Mouse (Mus musculus) MEL (cell line): ENCODE results near the gene Srebf2. TPM values are rescaled to one million over a fixed set of nuclear protein-coding genes. Genes with fewer than 3 reads are reported as not detected.

ENCODE experiments used
- DNase-seq: peaks from one replicate; pipeline ENCODE4 v3.0.0; 2011; ENCODE audit warnings: low read depth, low spot score
- H3K27ac ChIP-seq: 2 replicates; pipeline ENCODE4 v1.5.1; 2012; ENCODE audit warnings: low read depth, mild to moderate bottlenecking, control low read depth, low read length, moderate library complexity; ENCODE audit not compliant: control insufficient read depth
- H3K27me3 ChIP-seq, 2 experiments: fragments of 150-350 bp in 1 of 2; sonication (generic) in 1 of 2; 2 replicates each; pipeline ENCODE4 v1.6.1; 2012; ENCODE audit warnings: low read length in 2 of 2, mild to moderate bottlenecking in 2 of 2, improper control_type of control experiment in 1 of 2, moderate library complexity in 1 of 2; ENCODE audit not compliant: insufficient read depth in 2 of 2, control insufficient read depth in 1 of 2
- H3K36me3 ChIP-seq, 2 experiments: 2 replicates each; pipeline ENCODE4 v1.6.1; 2012 to 2014; ENCODE audit warnings: low read length in 2 of 2, improper control_type of control experiment in 1 of 2, inconsistent platforms in 1 of 2, mild to moderate bottlenecking in 1 of 2; ENCODE audit not compliant: insufficient read depth in 2 of 2, control insufficient read depth in 1 of 2
- H3K4me1 ChIP-seq, 2 experiments: fragments of 150-350 bp in 1 of 2; sonication (generic) in 1 of 2; 2 replicates each; pipeline ENCODE4 v1.6.1; 2012; ENCODE audit warnings: low read length in 2 of 2, improper control_type of control experiment in 1 of 2, mild to moderate bottlenecking in 1 of 2; ENCODE audit not compliant: insufficient read depth in 2 of 2, control insufficient read depth in 1 of 2
- H3K4me3 ChIP-seq, 2 experiments: fragments of 150-350 bp in 1 of 2; sonication (generic) in 1 of 2; 2 replicates each; pipeline ENCODE4 v1.5.1; 2012; ENCODE audit warnings: low read depth in 2 of 2, low read length in 2 of 2, mild to moderate bottlenecking in 2 of 2, moderate library complexity in 2 of 2, control low read depth in 1 of 2, improper control_type of control experiment in 1 of 2; ENCODE audit not compliant: control insufficient read depth in 1 of 2, insufficient read depth in 1 of 2
- H3K79me2 ChIP-seq: 2 replicates; pipeline ENCODE4 v1.6.1; 2012; ENCODE audit warnings: mild to moderate bottlenecking, low read length, moderate library complexity; ENCODE audit not compliant: control insufficient read depth, poor library complexity, insufficient read depth
- H3K9ac ChIP-seq: 2 replicates; pipeline ENCODE4 v1.6.1; 2012; ENCODE audit warnings: low read depth, mild to moderate bottlenecking, control low read depth, low read length, moderate library complexity; ENCODE audit not compliant: control insufficient read depth, poor library complexity, severe bottlenecking
- H3K9me3 ChIP-seq: fragments of 150-350 bp; sonication (generic); replicated peaks from 2 replicates; pipeline ENCODE4 v1.6.1; 2012; ENCODE audit warnings: mild to moderate bottlenecking, low read length, improper control_type of control experiment, moderate library complexity; ENCODE audit not compliant: insufficient read depth
- BHLHE40 ChIP-seq: IDR thresholded peaks from 2 replicates; pipeline ENCODE4 v1.6.1; 2012; ENCODE audit warnings: low read depth, mild to moderate bottlenecking, inconsistent platforms, low read length, improper control_type of control experiment, borderline replicate concordance
- CHD1 ChIP-seq: IDR thresholded peaks from 2 replicates; pipeline ENCODE4 v1.6.1; 2012; ENCODE audit warnings: low read depth, mild to moderate bottlenecking, inconsistent platforms, low read length, improper control_type of control experiment
- CHD2 ChIP-seq: IDR thresholded peaks from 2 replicates; pipeline ENCODE4 v1.6.1; 2011; ENCODE audit warnings: low read length, improper control_type of control experiment
- CTCF ChIP-seq, 3 experiments: IDR thresholded peaks in 2 of 3; conservative IDR thresholded peaks in 1 of 3; 2 replicates each; pipeline ENCODE4 v1.5.1; 2011 to 2012; ENCODE audit warnings: low read length in 3 of 3, low read depth in 2 of 3, mild to moderate bottlenecking in 2 of 3, improper control_type of control experiment in 1 of 3, inconsistent platforms in 1 of 3, mixed read lengths in 1 of 3, moderate library complexity in 1 of 3; ENCODE audit not compliant: control insufficient read depth in 1 of 3, insufficient read depth in 1 of 3, poor library complexity in 1 of 3, severe bottlenecking in 1 of 3
- E2F4 ChIP-seq: IDR thresholded peaks from 2 replicates; pipeline ENCODE4 v1.6.1; 2011; ENCODE audit warnings: low read depth, low read length, improper control_type of control experiment, borderline replicate concordance
- ELF1 ChIP-seq: IDR thresholded peaks from 2 replicates; pipeline ENCODE4 v1.6.1; 2014; ENCODE audit warnings: low read depth, mild to moderate bottlenecking, inconsistent platforms, low read length, improper control_type of control experiment, moderate library complexity
- EP300 ChIP-seq, 2 experiments: IDR thresholded peaks; 2 replicates each; pipeline ENCODE4 v1.6.1; 2011; ENCODE audit warnings: improper control_type of control experiment in 2 of 2, low read length in 2 of 2, low read depth in 1 of 2, mild to moderate bottlenecking in 1 of 2
- ETS1 ChIP-seq: IDR thresholded peaks from 2 replicates; pipeline ENCODE4 v1.6.1; 2012; ENCODE audit warnings: low read depth, mild to moderate bottlenecking, inconsistent platforms, low read length, improper control_type of control experiment, moderate library complexity
- GABPA ChIP-seq: IDR thresholded peaks from 2 replicates; pipeline ENCODE4 v1.6.1; 2012; ENCODE audit warnings: low read depth, mild to moderate bottlenecking, inconsistent platforms, low read length, improper control_type of control experiment, moderate library complexity
- GATA1 ChIP-seq: IDR thresholded peaks from 2 replicates; pipeline ENCODE4 v1.6.1; 2011; ENCODE audit warnings: low read depth, low read length, improper control_type of control experiment
- JUND ChIP-seq: IDR thresholded peaks from 2 replicates; pipeline ENCODE4 v1.6.1; 2011; ENCODE audit warnings: low read depth, mild to moderate bottlenecking, improper control_type of control experiment, low read length
- MAZ ChIP-seq: IDR thresholded peaks from 2 replicates; pipeline ENCODE4 v1.6.1; 2012; ENCODE audit warnings: low read depth, mild to moderate bottlenecking, inconsistent platforms, low read length, improper control_type of control experiment
- MEF2A ChIP-seq: IDR thresholded peaks from 2 replicates; pipeline ENCODE4 v1.6.1; 2014; ENCODE audit warnings: low read depth, mild to moderate bottlenecking, inconsistent platforms, low read length, improper control_type of control experiment; ENCODE audit not compliant: poor library complexity, insufficient replicate concordance, severe bottlenecking; ENCODE audit errors: extremely low read depth
- MXI1 ChIP-seq: IDR thresholded peaks from 2 replicates; pipeline ENCODE4 v1.6.1; 2011; ENCODE audit warnings: mild to moderate bottlenecking, low read depth, low read length, improper control_type of control experiment
- MYB ChIP-seq: IDR thresholded peaks from 2 replicates; pipeline ENCODE4 v1.6.1; 2011; ENCODE audit warnings: mild to moderate bottlenecking, low read depth, low read length, improper control_type of control experiment
- MYC ChIP-seq: IDR thresholded peaks from 2 replicates; pipeline ENCODE4 v1.6.1; 2011; ENCODE audit warnings: low read depth, mild to moderate bottlenecking, low read length, improper control_type of control experiment, moderate library complexity
- NELFE ChIP-seq: IDR thresholded peaks from 2 replicates; pipeline ENCODE4 v1.6.1; 2011; ENCODE audit warnings: low read depth, low read length, improper control_type of control experiment
- NRF1 ChIP-seq: IDR thresholded peaks from 2 replicates; pipeline ENCODE4 v1.6.1; 2014; ENCODE audit warnings: low read depth, mild to moderate bottlenecking, inconsistent platforms, low read length, improper control_type of control experiment, moderate library complexity; ENCODE audit not compliant: poor library complexity, insufficient read depth, severe bottlenecking
- POLR2A ChIP-seq, 2 experiments: IDR thresholded peaks; 2 replicates each; pipeline ENCODE4 v1.6.1; 2011 to 2012; ENCODE audit warnings: low read length in 2 of 2, mild to moderate bottlenecking in 2 of 2, control low read depth in 1 of 2, improper control_type of control experiment in 1 of 2, low read depth in 1 of 2, moderate library complexity in 1 of 2; ENCODE audit not compliant: control insufficient read depth in 1 of 2, insufficient read depth in 1 of 2, poor library complexity in 1 of 2
- POLR2AphosphoS2 ChIP-seq: IDR thresholded peaks from 2 replicates; pipeline ENCODE4 v1.6.1; 2011; ENCODE audit warnings: low read length, improper control_type of control experiment
- POLR2AphosphoS5 ChIP-seq: IDR thresholded peaks from 2 replicates; pipeline ENCODE4 v1.6.1; 2012; ENCODE audit warnings: low read depth, borderline replicate concordance, mild to moderate bottlenecking, inconsistent platforms, low read length, moderate library complexity, mixed read lengths
- RAD21 ChIP-seq: IDR thresholded peaks from 2 replicates; pipeline ENCODE4 v1.6.1; 2011; ENCODE audit warnings: mild to moderate bottlenecking, low read depth, low read length, improper control_type of control experiment
- RCOR1 ChIP-seq: IDR thresholded peaks from 2 replicates; pipeline ENCODE4 v1.6.1; 2012; ENCODE audit warnings: low read depth, mild to moderate bottlenecking, inconsistent platforms, low read length, improper control_type of control experiment
- SIN3A ChIP-seq: IDR thresholded peaks from 2 replicates; pipeline ENCODE4 v1.6.1; 2012; ENCODE audit warnings: low read length, improper control_type of control experiment, inconsistent platforms
- SMC3 ChIP-seq: IDR thresholded peaks from 2 replicates; pipeline ENCODE4 v1.6.1; 2011; ENCODE audit warnings: low read depth, low read length, improper control_type of control experiment
- TBP ChIP-seq: IDR thresholded peaks from 2 replicates; pipeline ENCODE4 v1.8.0; 2011; ENCODE audit warnings: low read depth, low read length, improper control_type of control experiment
- TCF12 ChIP-seq: IDR thresholded peaks from 2 replicates; pipeline ENCODE4 v1.6.1; 2014; ENCODE audit warnings: low read depth, mild to moderate bottlenecking, inconsistent platforms, low read length, improper control_type of control experiment, moderate library complexity
- UBTF ChIP-seq: IDR thresholded peaks from 2 replicates; pipeline ENCODE4 v1.6.1; 2012; ENCODE audit warnings: low read depth, mild to moderate bottlenecking, inconsistent platforms, low read length, improper control_type of control experiment, moderate library complexity, borderline replicate concordance; ENCODE audit not compliant: insufficient read depth
- USF1 ChIP-seq: IDR thresholded peaks from 2 replicates; pipeline ENCODE4 v1.6.1; 2014; ENCODE audit warnings: low read depth, mild to moderate bottlenecking, inconsistent platforms, low read length, improper control_type of control experiment, moderate library complexity
- USF2 ChIP-seq, 2 experiments: IDR thresholded peaks; 2 replicates each; pipeline ENCODE4 v1.6.1; 2011 to 2012; ENCODE audit warnings: improper control_type of control experiment in 2 of 2, low read length in 2 of 2, borderline replicate concordance in 1 of 2, inconsistent platforms in 1 of 2, low read depth in 1 of 2, mild to moderate bottlenecking in 1 of 2; ENCODE audit not compliant: insufficient read depth in 1 of 2
- ZC3H11A ChIP-seq: IDR thresholded peaks from 2 replicates; pipeline ENCODE4 v1.6.1; 2012; ENCODE audit warnings: low read depth, mild to moderate bottlenecking, inconsistent platforms, low read length, improper control_type of control experiment
- ZKSCAN1 ChIP-seq: IDR thresholded peaks from 2 replicates; pipeline ENCODE4 v1.6.1; 2012; ENCODE audit warnings: low read depth, mild to moderate bottlenecking, inconsistent platforms, low read length, improper control_type of control experiment, moderate library complexity
- ZMIZ1 ChIP-seq: IDR thresholded peaks from 2 replicates; pipeline ENCODE4 v1.6.1; 2012; ENCODE audit warnings: low read depth, mild to moderate bottlenecking, inconsistent platforms, low read length, improper control_type of control experiment, moderate library complexity
- ZNF384 ChIP-seq: IDR thresholded peaks from 2 replicates; pipeline ENCODE4 v1.6.1; 2012; ENCODE audit warnings: low read depth, mild to moderate bottlenecking, inconsistent platforms, low read length, improper control_type of control experiment
- polyA plus RNA-seq, 2 experiments: library from polyadenylated mRNA; stranded (reverse) in 1 of 2; unstranded in 1 of 2; fragments of >175 nt in 1 of 2; fragments of >200 nt in 1 of 2; gene quantifications; 2 replicates each; pipeline versions ENCODE4 v1.2.1 to v1.2.4; 2012; ENCODE audit warnings: low replicate concordance in 2 of 2, low read depth in 1 of 2; ENCODE audit not compliant: insufficient read length in 2 of 2, insufficient read depth in 1 of 2, missing spikeins in 1 of 2
- total RNA-seq: library from RNA; depleted of rRNA; stranded (reverse); fragments of 300-350 nt; gene quantifications from 2 replicates; pipeline ENCODE4 v1.2.3, GENCODE M21; 2012; rRNA removed

The Srebf2 gene
- 40.5 and 52.2 TPM in 2 replicates for total RNA-seq
- 100 to 1,000 TPM in 1 of 2 experiments, not detected in 1; 161 TPM for polyA plus RNA-seq

DNA sequence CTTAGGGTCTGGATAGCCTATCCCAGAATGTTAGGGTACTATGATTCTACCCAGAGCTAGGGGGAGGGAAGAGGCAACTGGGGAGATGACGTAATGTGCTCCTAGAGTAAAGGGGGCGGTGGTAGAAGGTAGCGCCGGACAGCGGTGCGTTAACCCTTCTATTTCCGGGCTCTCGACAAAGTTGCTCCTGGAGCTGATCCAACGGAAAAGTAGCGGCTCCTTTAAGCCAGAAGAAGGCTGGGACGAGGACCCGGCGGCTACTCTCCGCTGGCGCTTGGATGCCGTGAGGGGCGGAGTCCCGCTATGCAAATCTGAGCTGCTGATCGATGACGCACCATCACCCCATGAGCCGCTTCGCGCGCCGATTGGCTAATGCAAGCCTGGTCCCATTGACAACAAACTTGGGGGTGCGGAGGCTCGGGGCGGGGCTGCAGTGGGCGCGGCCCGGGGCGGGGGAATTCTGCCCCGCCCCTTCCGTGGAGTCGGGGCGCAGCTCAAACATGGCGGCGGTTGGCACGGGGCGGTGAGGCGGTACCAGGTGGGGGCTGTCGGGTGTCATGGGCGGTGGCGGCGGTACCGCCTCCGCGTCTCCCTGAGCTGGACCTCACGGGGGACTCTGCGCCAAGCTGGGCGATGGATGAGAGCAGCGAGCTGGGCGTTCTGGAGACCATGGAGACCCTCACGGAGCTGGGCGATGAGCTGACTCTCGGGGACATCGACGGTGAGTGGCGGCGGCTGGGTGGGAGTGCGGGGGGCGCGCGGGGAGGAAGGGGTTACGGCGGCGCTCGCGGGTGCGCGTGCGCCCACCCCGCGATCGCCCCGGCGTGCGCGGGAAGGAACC lies at the start of gene Srebf2:
Gene Srebf2 (plus strand): TSS at position 412 of the 841 bp plus-strand sequence.
- Histone ChIP-seq H3K4me1 (peaks cover 0 to 27% of the 10 kb centered on the region in 2 experiments; a peak in 3 of 4 replicates), H3K27me3 (no peaks in the 10 kb centered on the region), H3K4me3 (peak within 1 kb of the TSS; percentile 70 to 100), H3K79me2 (peaks cover 33% of the 10 kb centered on the region), H3K36me3 (peaks cover 0 to 28% of the 10 kb centered on the region in 2 experiments; a peak in 2 of 4 replicates), H3K9me3 (no peaks in the 10 kb centered on the region), H3K9ac (peak within 1 kb of the TSS; percentile 99), H3K27ac (peak within 1 kb of the TSS; percentile 81)
- DNase-seq: peak; percentile 99
- 0 out of 2 replicates have a peak, but pooled peaks have one; percentile 38 for TF ChIP-seq NRF1
- no peak for TF ChIP-seq MYB
- no peak for TF ChIP-seq GABPA
- no peak for TF ChIP-seq ZKSCAN1
- TF ChIP-seq POLR2AphosphoS5: 0 out of 2 replicates have a peak, but pooled peaks have one; percentile 37
- no peak for TF ChIP-seq MEF2A
- TF ChIP-seq ETS1: peak; percentile 83
- TF ChIP-seq BHLHE40: 0 out of 2 replicates have a peak, but pooled peaks have one; percentile 15
- no peak for TF ChIP-seq USF1
- TF ChIP-seq CHD2: no peak
- no peak; the same call in 1 of the 2 replicates for TF ChIP-seq UBTF
- TF ChIP-seq NELFE: peak; percentile 79
- TF ChIP-seq POLR2AphosphoS2: no peak; the same call in 1 of the 2 replicates
- no peak for TF ChIP-seq CTCF (IDR thresholded peaks at IDR 0.05 in 2 of 3, conservative IDR thresholded peaks at IDR 0.05 in 1 of 3; ENCODE audit: control insufficient read depth in 1 of 3, insufficient read depth in 1 of 3, low read depth in 2 of 3, low read length in 3 of 3, poor library complexity in 1 of 3, severe bottlenecking in 1 of 3)
- no peak for TF ChIP-seq RCOR1
- no peak for TF ChIP-seq MYC
- TF ChIP-seq TBP: peak; percentile 67
- no peak for TF ChIP-seq EP300 (IDR thresholded peaks at IDR 0.05; ENCODE audit: low read depth in 1 of 2, low read length in 2 of 2)
- no peak for TF ChIP-seq ZNF384
- TF ChIP-seq E2F4: no peak
- TF ChIP-seq TCF12: peak; percentile 91
- no peak for TF ChIP-seq CHD1
- no peak for TF ChIP-seq ZC3H11A
- TF ChIP-seq POLR2A (IDR thresholded peaks at IDR 0.05; ENCODE audit: control insufficient read depth in 1 of 2, insufficient read depth in 1 of 2, low read depth in 1 of 2, low read length in 2 of 2, poor library complexity in 1 of 2): peak; percentile 81 to 84; a peak in 3 of 4 replicates
- TF ChIP-seq SIN3A: peak; percentile 98
- TF ChIP-seq ELF1: peak; percentile 9; the same call in 1 of the 2 replicates
- TF ChIP-seq JUND: no peak; the same call in 1 of the 2 replicates
- no peak for TF ChIP-seq RAD21
- no peak for TF ChIP-seq USF2 (IDR thresholded peaks at IDR 0.05; ENCODE audit: borderline replicate concordance in 1 of 2, insufficient read depth in 1 of 2, low read depth in 1 of 2, low read length in 2 of 2)
- TF ChIP-seq ZMIZ1: peak; percentile 73; the same call in 1 of the 2 replicates
- TF ChIP-seq MXI1: peak; percentile 75
- peak; percentile 33; the same call in 1 of the 2 replicates for TF ChIP-seq MAZ
- TF ChIP-seq SMC3: no peak
- TF ChIP-seq GATA1: peak; percentile 66
